Mouse (Mus musculus) kidney, embryonic 15.5 days (tissue): ENCODE measurements around the gene Osm. TPM values are rescaled to one million over a fixed set of nuclear protein-coding genes. Genes with fewer than 3 reads are reported as not detected.

ENCODE experiments used
- polyA plus RNA-seq: library from polyadenylated mRNA; unstranded; fragments of >200 nt; fragmentation: Nextera tagmentation; extraction: Ambion mirVana; gene quantifications from 2 replicates; pipeline ENCODE4 v1.2.1, GENCODE M21; 2015

Osm gene
- polyA plus RNA-seq, 1 experiment from 2014 or later, result not detected

Other genes starting within 250 kb of the Osm start
- gene Sec14l4, start 205.0 kb upstream of the Osm start, polyA plus RNA-seq, result not detected in 2 replicates
- not detected in 2 replicates for gene Sec14l3, start 171.6 kb upstream of the Osm start, polyA plus RNA-seq
- gene Mtfp1, start 141.0 kb upstream of the Osm start, polyA plus RNA-seq, result 15.9 and 16.0 TPM in 2 replicates
- 1.3 and 2.2 TPM in 2 replicates for gene Sec14l2, start 113.0 kb upstream of the Osm start, polyA plus RNA-seq
- 27.4 and 28.2 TPM in 2 replicates for gene Rnf215, start 101.2 kb upstream of the Osm start, polyA plus RNA-seq
- gene Ccdc157, start 76.1 kb upstream of the Osm start, polyA plus RNA-seq, result 7.2 and 9.0 TPM in 2 replicates
- gene Sf3a1, start 76.1 kb upstream of the Osm start, polyA plus RNA-seq, result 57.8 and 61.7 TPM in 2 replicates
- 43.9 and 44.5 TPM in 2 replicates for gene Tbc1d10a, start 49.6 kb upstream of the Osm start, polyA plus RNA-seq
- gene Castor1, start 18.2 kb upstream of the Osm start, polyA plus RNA-seq, result 6.0 and 6.5 TPM in 2 replicates
- 0.08 and 0.22 TPM in 2 replicates for gene Lif, start 21.1 kb downstream of the Osm start, polyA plus RNA-seq
- gene Hormad2, start 204.7 kb downstream of the Osm start, polyA plus RNA-seq, result 0.09 and 0.53 TPM in 2 replicates